Mouse (Mus musculus) cortical plate, adult 2 months (tissue): ENCODE results near the gene Fjx1. TPM values are rescaled to one million over a fixed set of nuclear protein-coding genes. Genes with fewer than 3 reads are reported as not detected.

Source experiments
- H3K27ac ChIP-seq: fragments of 200-500 bp; 2 replicates; pipeline ENCODE4 v1.5.1; 2012; ENCODE audit warnings: low read length, control low read depth, inconsistent platforms; ENCODE audit not compliant: insufficient read depth
- H3K4me1 ChIP-seq: fragments of 200-500 bp; 2 replicates; pipeline ENCODE4 v1.6.1; 2011; ENCODE audit warnings: low read length; ENCODE audit not compliant: control insufficient read depth, insufficient read depth
- H3K4me3 ChIP-seq: fragments of 200-500 bp; 2 replicates; pipeline ENCODE4 v1.5.1; 2011; ENCODE audit warnings: mild to moderate bottlenecking, low read length, control low read depth; ENCODE audit not compliant: insufficient read depth
- CTCF ChIP-seq: fragments of 200-500 bp; IDR thresholded peaks from 2 replicates; pipeline ENCODE4 v1.5.1; 2011; ENCODE audit warnings: mild to moderate bottlenecking, control low read depth, low read length; ENCODE audit not compliant: insufficient read depth; ENCODE audit errors: extremely low read depth
- POLR2A ChIP-seq: fragments of 200-500 bp; IDR thresholded peaks from 2 replicates; pipeline ENCODE4 v1.6.1; 2011; ENCODE audit warnings: mild to moderate bottlenecking, low read length, control low read depth; ENCODE audit not compliant: insufficient read depth; ENCODE audit errors: extremely low read depth
- polyA plus RNA-seq: library from polyadenylated mRNA; depleted of rRNA; stranded (reverse); fragments of >200 nt; gene quantifications from 2 replicates; pipeline ENCODE4 v1.2.3, GENCODE M21; 2012

The Fjx1 gene
- polyA plus RNA-seq, 1 experiment, result 55.2 TPM

GRCm38 (mm10) chr2:102431084-102431483, 21.2 kb downstream of the Fjx1 start:
- H3K4me1 ChIP-seq, result peaks cover 4% of the 10 kb centered on the region
- H3K27ac ChIP-seq, result no peak overlapping the region
- TF ChIP-seq POLR2A (no peak), CTCF (no peak)
- H3K4me3 ChIP-seq, result no peak overlapping the region

GRCm38 (mm10) chr2:102427974-102428373, 24.3 kb downstream of the Fjx1 start:
- Histone ChIP-seq H3K4me1 (no peaks in the 10 kb centered on the region), H3K4me3 (no peak overlapping the region), H3K27ac (no peak overlapping the region)
- TF ChIP-seq POLR2A, result no peak
- no peak for TF ChIP-seq CTCF

GRCm38 (mm10) chr2:102426434-102426833, 25.9 kb downstream of the Fjx1 start:
- H3K4me1 ChIP-seq, result no peaks in the 10 kb centered on the region
- no peak overlapping the region for H3K4me3 ChIP-seq
- no peak overlapping the region for H3K27ac ChIP-seq
- TF ChIP-seq POLR2A, result no peak
- no peak for TF ChIP-seq CTCF

GRCm38 (mm10) chr2:102416149-102416743, 36.1 kb downstream of the Fjx1 start:
- Histone ChIP-seq H3K4me1 (no peaks in the 10 kb centered on the region), H3K27ac (no peak overlapping the region), H3K4me3 (no peak overlapping the region)
- no peak for TF ChIP-seq CTCF
- TF ChIP-seq POLR2A, result no peak

GRCm38 (mm10) chr2:102412738-102413137, 39.6 kb downstream of the Fjx1 start:
- no peak for TF ChIP-seq POLR2A
- H3K4me3 ChIP-seq, result no peak overlapping the region
- H3K27ac ChIP-seq, result no peak overlapping the region
- no peaks in the 10 kb centered on the region for H3K4me1 ChIP-seq

GRCm38 (mm10) chr2:102410615-102411014, 41.7 kb downstream of the Fjx1 start:
- TF ChIP-seq POLR2A, result no peak
- TF ChIP-seq CTCF, result no peak
- Histone ChIP-seq H3K27ac (no peak overlapping the region), H3K4me3 (no peak overlapping the region), H3K4me1 (no peaks in the 10 kb centered on the region)

GRCm38 (mm10) chr2:102409741-102410140, 42.6 kb downstream of the Fjx1 start:
- H3K4me3 ChIP-seq, result no peak overlapping the region
- no peak for TF ChIP-seq POLR2A
- no peak for TF ChIP-seq CTCF
- H3K4me1 ChIP-seq, result no peaks in the 10 kb centered on the region
- no peak overlapping the region for H3K27ac ChIP-seq

GRCm38 (mm10) chr2:102407363-102408184, 44.7 kb downstream of the Fjx1 start, which contains the start of gene Trim44:
TSS of gene Trim44 (minus strand) at chr2:102407828.
- Histone ChIP-seq H3K27ac (no peak within 1 kb of the TSS), H3K4me1 (no peaks in the 10 kb centered on the region), H3K4me3 (0 out of 2 replicates have a peak within 1 kb of the TSS, but pooled peaks have one; percentile 9)
- TF ChIP-seq CTCF (no peak), POLR2A (no peak)

GRCm38 (mm10) chr2:102406324-102407304, 45.7 kb downstream of the Fjx1 start:
- Histone ChIP-seq H3K27ac (no peak overlapping the region), H3K4me3 (no peak overlapping the region), H3K4me1 (no peaks in the 10 kb centered on the region)
- TF ChIP-seq POLR2A (no peak), CTCF (no peak)

- Histone ChIP-seq H3K4me1 (peaks cover 6% of the 10 kb centered on the region), H3K4me3 (no peak overlapping the region), H3K27ac (no peak overlapping the region)
- TF ChIP-seq CTCF (no peak), POLR2A (no peak)
Measured at GRCm38 (mm10) chr2:102403982-102404381, 48.3 kb downstream of the Fjx1 start.
